Mouse (Mus musculus) lung, embryonic 16.5 days (tissue): ENCODE measurements around the gene 2310022B05Rik. TPM values are rescaled to one million over a fixed set of nuclear protein-coding genes. Genes with fewer than 3 reads are reported as not detected.

Experiments
- ATAC-seq: fragments of 200-750 bp; cut with Nextera tagmentation; 2 replicates; pipeline ENCODE4 v1.8.0; 2017; ENCODE audit warnings: low read depth, mild to moderate bottlenecking, moderate library complexity
- H3K27ac ChIP-seq: fragments of 300-500 bp; sonication (generic); 2 replicates; pipeline ENCODE4 v1.5.1; 2014; ENCODE audit warnings: mild to moderate bottlenecking, control low read depth, low read length
- H3K27me3 ChIP-seq: fragments of 300-500 bp; sonication (generic); 2 replicates; pipeline ENCODE4 v1.6.1; 2014; ENCODE audit warnings: low read depth, low read length, mixed read lengths; ENCODE audit not compliant: control insufficient read depth, insufficient read depth
- H3K36me3 ChIP-seq: fragments of 300-500 bp; sonication (generic); 2 replicates; pipeline ENCODE4 v1.6.1; 2014; ENCODE audit warnings: low read length; ENCODE audit not compliant: control insufficient read depth, insufficient read depth
- H3K4me1 ChIP-seq: fragments of 300-500 bp; sonication (generic); replicated peaks from 2 replicates; pipeline ENCODE4 v1.6.1; 2014; ENCODE audit warnings: low read length, mixed read lengths; ENCODE audit not compliant: control insufficient read depth, insufficient read depth
- H3K4me2 ChIP-seq: fragments of 300-500 bp; sonication (generic); 2 replicates; pipeline ENCODE4 v1.6.1; 2014; ENCODE audit warnings: low read depth, low read length, control low read depth
- H3K4me3 ChIP-seq: fragments of 300-500 bp; sonication (generic); 2 replicates; pipeline ENCODE4 v1.5.1; 2014; ENCODE audit warnings: mild to moderate bottlenecking, low read length, control low read depth
- H3K9ac ChIP-seq: fragments of 300-500 bp; sonication (generic); 2 replicates; pipeline ENCODE4 v1.6.1; 2014; ENCODE audit warnings: low read length, control low read depth
- H3K9me3 ChIP-seq: fragments of 300-500 bp; sonication (generic); 2 replicates; pipeline ENCODE4 v1.6.1; 2016; ENCODE audit warnings: low read length; ENCODE audit not compliant: control insufficient read depth
- WGBS: fragments of 180-500 bp; shearing (Covaris S2); extraction: QIAGEN DNeasy Blood & Tissue Kit; methylation state at CpG from one replicate; pipeline ENCODE4 v1.1.7; 2014; 5-methylcytosine and 5-hydroxymethylcytosine counted together
- polyA plus RNA-seq: library from polyadenylated mRNA; unstranded; fragments of >200 nt; fragmentation: Nextera tagmentation; extraction: Ambion mirVana; gene quantifications from 2 replicates; pipeline ENCODE4 v1.2.1, GENCODE M21; 2015

The 2310022B05Rik gene
- polyA plus RNA-seq, 1 experiment from 2014 or later = 30.1 TPM

- no peaks in the 10 kb centered on the region for H3K36me3 ChIP-seq
- ATAC-seq = peak; percentile 29; the same call in 1 of the 2 replicates
Observed at GRCm38 (mm10) chr8:124630489-124630888, 32.7 kb downstream of the 2310022B05Rik start.

GRCm38 (mm10) chr8:124626251-124626650 is 36.9 kb downstream of the 2310022B05Rik start:
- ATAC-seq = no peak
- Histone ChIP-seq H3K4me2 (no peak overlapping the region), H3K4me3 (no peak overlapping the region), H3K36me3 (no peaks in the 10 kb centered on the region), H3K9ac (no peak overlapping the region), H3K4me1 (peaks cover 9% of the 10 kb centered on the region), H3K27ac (no peak overlapping the region), H3K9me3 (no peaks in the 10 kb centered on the region), H3K27me3 (no peaks in the 10 kb centered on the region)
- WGBS = 82% methylated on average over 9 of the region's 9 CpGs

More at GRCm38 (mm10) chr8:124630489-124630888, 32.7 kb downstream of the 2310022B05Rik start:
- Histone ChIP-seq H3K9me3 (no peaks in the 10 kb centered on the region), H3K27ac (no peak overlapping the region), H3K4me1 (peaks cover 30% of the 10 kb centered on the region), H3K4me3 (no peak overlapping the region), H3K9ac (no peak overlapping the region), H3K4me2 (no peak overlapping the region), H3K27me3 (no peaks in the 10 kb centered on the region)
- 56% methylated on average over 6 of the region's 6 CpGs for WGBS

- Histone ChIP-seq H3K4me3 (no peak overlapping the region), H3K27me3 (peaks cover 2% of the 10 kb centered on the region; the same call in 1 of the 2 replicates), H3K36me3 (no peaks in the 10 kb centered on the region), H3K4me2 (no peak overlapping the region), H3K4me1 (peaks cover 2% of the 10 kb centered on the region; the same call in 1 of the 2 replicates), H3K27ac (no peak overlapping the region), H3K9ac (no peak overlapping the region), H3K9me3 (no peaks in the 10 kb centered on the region)
- ATAC-seq = no peak
- 64% methylated on average over 5 of the region's 5 CpGs for WGBS
Observed at GRCm38 (mm10) chr8:124621255-124621654, 41.9 kb downstream of the 2310022B05Rik start.

- Histone ChIP-seq H3K4me2 (no peak overlapping the region), H3K4me3 (no peak overlapping the region), H3K27ac (no peak overlapping the region), H3K9me3 (no peaks in the 10 kb centered on the region), H3K9ac (no peak overlapping the region), H3K36me3 (no peaks in the 10 kb centered on the region), H3K4me1 (peaks cover 2% of the 10 kb centered on the region; the same call in 1 of the 2 replicates), H3K27me3 (peaks cover 2% of the 10 kb centered on the region; the same call in 1 of the 2 replicates)
- peak; percentile 38; the same call in 1 of the 2 replicates for ATAC-seq
- WGBS = 40% methylated on average over 9 of the region's 9 CpGs
Observed at GRCm38 (mm10) chr8:124618252-124618651, 44.9 kb downstream of the 2310022B05Rik start.

GRCm38 (mm10) chr8:124617266-124617869 is 45.8 kb downstream of the 2310022B05Rik start:
- Histone ChIP-seq H3K36me3 (no peaks in the 10 kb centered on the region), H3K9ac (peak overlapping the region; percentile 62), H3K27ac (no peak overlapping the region), H3K9me3 (no peaks in the 10 kb centered on the region), H3K27me3 (peaks cover 2% of the 10 kb centered on the region; the same call in 1 of the 2 replicates), H3K4me3 (peak overlapping the region; percentile 37), H3K4me1 (peaks cover 2% of the 10 kb centered on the region; the same call in 1 of the 2 replicates), H3K4me2 (peak overlapping the region; percentile 61)
- WGBS = 12% methylated on average over 17 of the region's 17 CpGs
- peak; percentile 77 for ATAC-seq

- WGBS = 62% methylated on average over 5 of the region's 6 CpGs
- H3K27me3 ChIP-seq = peaks cover 2% of the 10 kb centered on the region; the same call in 1 of the 2 replicates
- no peak overlapping the region for H3K27ac ChIP-seq
- H3K9me3 ChIP-seq = no peaks in the 10 kb centered on the region
- no peak for ATAC-seq
- peaks cover 2% of the 10 kb centered on the region; the same call in 1 of the 2 replicates for H3K4me1 ChIP-seq
- no peak overlapping the region for H3K4me3 ChIP-seq
- no peak overlapping the region for H3K9ac ChIP-seq
- no peak overlapping the region for H3K4me2 ChIP-seq
- H3K36me3 ChIP-seq = no peaks in the 10 kb centered on the region
Observed at GRCm38 (mm10) chr8:124614325-124614724, 48.8 kb downstream of the 2310022B05Rik start.

- Histone ChIP-seq H3K4me1 (no peaks in the 10 kb centered on the region), H3K4me2 (no peak overlapping the region), H3K4me3 (no peak overlapping the region), H3K9ac (no peak overlapping the region), H3K27ac (no peak overlapping the region), H3K36me3 (no peaks in the 10 kb centered on the region), H3K9me3 (no peaks in the 10 kb centered on the region), H3K27me3 (no peaks in the 10 kb centered on the region)
- ATAC-seq = no peak
- WGBS = 59% methylated on average over 9 of the region's 9 CpGs
Observed at GRCm38 (mm10) chr8:124608972-124609353, 54.2 kb downstream of the 2310022B05Rik start.

GRCm38 (mm10) chr8:124608239-124608971 is 54.8 kb downstream of the 2310022B05Rik start:
- H3K4me1 ChIP-seq = no peaks in the 10 kb centered on the region
- H3K9ac ChIP-seq = no peak overlapping the region
- WGBS = 53% methylated on average over 13 of the region's 13 CpGs
- ATAC-seq = peak; percentile 57; the same call in 1 of the 2 replicates
- H3K36me3 ChIP-seq = no peaks in the 10 kb centered on the region
- no peaks in the 10 kb centered on the region for H3K9me3 ChIP-seq
- H3K4me2 ChIP-seq = no peak overlapping the region
- H3K4me3 ChIP-seq = no peak overlapping the region
- H3K27ac ChIP-seq = no peak overlapping the region
- H3K27me3 ChIP-seq = no peaks in the 10 kb centered on the region

- no peak overlapping the region for H3K4me3 ChIP-seq
- H3K9ac ChIP-seq = no peak overlapping the region
- no peak overlapping the region for H3K4me2 ChIP-seq
- H3K27me3 ChIP-seq = no peaks in the 10 kb centered on the region
- no peaks in the 10 kb centered on the region for H3K4me1 ChIP-seq
- WGBS = 69% methylated on average over 5 of the region's 5 CpGs
- H3K36me3 ChIP-seq = no peaks in the 10 kb centered on the region
- no peaks in the 10 kb centered on the region for H3K9me3 ChIP-seq
- no peak for ATAC-seq
- no peak overlapping the region for H3K27ac ChIP-seq
Observed at GRCm38 (mm10) chr8:124604066-124604465, 59.1 kb downstream of the 2310022B05Rik start.
